ENCODE assay signal across 12 mouse cellular contexts in the genomic region with DNA sequence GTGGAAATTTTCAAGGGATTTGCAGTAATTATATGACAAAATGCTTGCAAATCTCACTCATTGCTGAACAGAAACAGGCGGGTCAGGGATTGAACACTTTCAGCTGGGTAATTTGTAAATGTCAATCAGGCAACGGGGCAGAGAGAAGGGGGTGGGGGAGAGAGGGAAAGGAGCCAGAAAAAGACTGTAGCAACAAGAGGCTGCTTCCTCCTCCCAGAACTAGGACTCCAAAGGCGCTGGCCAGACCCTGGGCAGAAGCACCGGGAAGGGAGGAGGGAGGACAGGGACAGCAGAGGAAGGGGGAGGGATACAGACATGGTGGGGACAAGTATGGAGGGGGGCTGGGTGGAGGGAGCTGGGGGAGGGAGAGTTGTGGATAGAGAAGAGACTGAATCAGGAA. TPM values are rescaled to one million over a fixed set of nuclear protein-coding genes. Genes with fewer than 3 reads are reported as not detected.
DNase-seq lines count a peak whose midpoint lies in the region; ATAC-seq lines count a peak whose summit lies in the region.
"Had no signal": no experiment of that assay in that cellular context is flagged by ENCODE, and none has a peak within 500 bp of the region (broad histone marks: within the 10 kb centered on the region; RNA-seq: fewer than 3 reads in every experiment).

No protein-coding gene starts in this region.

- H3K4me3 ChIP-seq in embryonic facial prominence, embryonic 10.5 days, result no peak overlapping the region
- H3K4me3 ChIP-seq in hindbrain, embryonic 12.5 days, result no peak overlapping the region
- no peak overlapping the region for H3K4me3 ChIP-seq in neural tube, embryonic 13.5 days
- H3K4me3 ChIP-seq: liver, embryonic 12.5 days had no signal

- no peaks in the 10 kb centered on the region for H3K36me3 ChIP-seq in embryonic facial prominence, embryonic 10.5 days (replicated peaks)
- no peaks in the 10 kb centered on the region for H3K36me3 ChIP-seq in hindbrain, embryonic 12.5 days
- H3K36me3 ChIP-seq in neural tube, embryonic 13.5 days, result no peaks in the 10 kb centered on the region
- H3K36me3 ChIP-seq: liver, embryonic 12.5 days had no signal

- peaks cover 81% of the 10 kb centered on the region for H3K27me3 ChIP-seq in embryonic facial prominence, embryonic 10.5 days (replicated peaks; ENCODE audit: low read depth, poor library complexity, severe bottlenecking)
- peaks cover 32% of the 10 kb centered on the region for H3K27me3 ChIP-seq in hindbrain, embryonic 12.5 days
- peaks cover 30% of the 10 kb centered on the region for H3K27me3 ChIP-seq in neural tube, embryonic 13.5 days

- peaks cover 50% of the 10 kb centered on the region for H3K4me1 ChIP-seq in embryonic facial prominence, embryonic 10.5 days
- peaks cover 53% of the 10 kb centered on the region for H3K4me1 ChIP-seq in hindbrain, embryonic 12.5 days
- peaks cover 64% of the 10 kb centered on the region for H3K4me1 ChIP-seq in neural tube, embryonic 13.5 days (replicated peaks)
- H3K4me1 ChIP-seq: liver, embryonic 12.5 days had no signal

- H3K4me2 ChIP-seq in hindbrain, embryonic 12.5 days (replicated peaks), result no peak overlapping the region; the same call in 1 of the 2 replicates
- no peak overlapping the region for H3K4me2 ChIP-seq in neural tube, embryonic 13.5 days
- H3K4me2 ChIP-seq: liver, embryonic 12.5 days had no signal

- ATAC-seq in hindbrain, embryonic 12.5 days (ENCODE audit: low FRiP score), result peak; percentile 55
- no peak for ATAC-seq in neural tube, embryonic 13.5 days (ENCODE audit: low read depth)
- ATAC-seq: liver, embryonic 12.5 days had no signal

- intact Hi-C loops in left cerebral cortex, postnatal 4 days (cut with DNase I), result no loop called here
- intact Hi-C loops in heart, postnatal 36 days (cut with DNase I), result no loop called here
- intact Hi-C loops in heart, postnatal 10 days (cut with DNase I), result no loop called here
- intact Hi-C loops in gastrocnemius, postnatal 36 days (cut with DNase I), result no loop called here

- H3K9ac ChIP-seq in hindbrain, embryonic 12.5 days, result no peak overlapping the region; the same call in 1 of the 2 replicates
- H3K9ac ChIP-seq in neural tube, embryonic 13.5 days, result no peak overlapping the region
- H3K9ac ChIP-seq: liver, embryonic 12.5 days had no signal

- 6% methylated on average over 4 of the region's 4 CpGs for WGBS in embryonic facial prominence, embryonic 10.5 days
- 2% methylated on average over 4 of the region's 4 CpGs for WGBS in hindbrain, embryonic 12.5 days
- WGBS in neural tube, embryonic 13.5 days, result 3% methylated on average over 4 of the region's 4 CpGs

- H3K27ac ChIP-seq in embryonic facial prominence, embryonic 10.5 days (replicated peaks), result peak overlapping the region; percentile 69
- peak overlapping the region; percentile 80 for H3K27ac ChIP-seq in hindbrain, embryonic 12.5 days
- peak overlapping the region; percentile 74 for H3K27ac ChIP-seq in neural tube, embryonic 13.5 days (replicated peaks)
- H3K27ac ChIP-seq: liver, embryonic 12.5 days had no signal

- DNase-seq in left cerebral cortex, postnatal 4 days, result peak; percentile 47
- no peak for DNase-seq in left cerebral cortex, adult 11 months (ENCODE audit: low spot score)
- DNase-seq in embryonic facial prominence, embryonic 10.5 days (ENCODE audit: low spot score), result peak; percentile 56
- no peak for DNase-seq in heart, postnatal 36 days
- DNase-seq in heart, postnatal 10 days, result no peak
- no peak for DNase-seq in gastrocnemius, postnatal 36 days
- DNase-seq: cerebellum, adult 9-11 months; kidney, postnatal 10 days; thymus, postnatal 25 days had no signal

- no peaks in the 10 kb centered on the region for H3K9me3 ChIP-seq in embryonic facial prominence, embryonic 10.5 days
- H3K9me3 ChIP-seq in hindbrain, embryonic 12.5 days (replicated peaks), result no peaks in the 10 kb centered on the region
- no peaks in the 10 kb centered on the region for H3K9me3 ChIP-seq in neural tube, embryonic 13.5 days
- H3K9me3 ChIP-seq: liver, embryonic 12.5 days had no signal

RNA-seq across cellular contexts. Expression of a gene that starts 43.8 kb away (rescaled TPM):
- 10 to 100 TPM; 15.6 to 24.5 TPM for total RNA-seq in left cerebral cortex, postnatal 4 days (2021)
- polyA plus RNA-seq in embryonic facial prominence, embryonic 10.5 days (2016; fragmentation: Nextera tagmentation; extraction: Ambion mirVana), result 10.0 and 12.0 TPM in 2 replicates
- 7.9 and 11.0 TPM in 2 replicates for polyA plus RNA-seq in hindbrain, embryonic 12.5 days (2016; fragmentation: Nextera tagmentation; extraction: Ambion mirVana)
- polyA plus RNA-seq in neural tube, embryonic 13.5 days (2015; fragmentation: Nextera tagmentation; extraction: Ambion mirVana), result 8.7 and 10.5 TPM in 2 replicates
- total RNA-seq in heart, postnatal 36 days (2021), result 10 to 100 TPM; 14.2 to 17.6 TPM
- total RNA-seq in heart, postnatal 10 days (2021), result 10 to 100 TPM; 16.1 to 22.0 TPM
- total RNA-seq in gastrocnemius, postnatal 36 days (2021), result 1 to 10 TPM; 6.0 to 8.9 TPM

RNA-seq across cellular contexts. Expression of a gene that starts 53.2 kb away (rescaled TPM):
- total RNA-seq in left cerebral cortex, postnatal 4 days (2021), result 1 to 10 TPM; 5.9 to 6.8 TPM
- 10.4 and 11.8 TPM in 2 replicates for polyA plus RNA-seq in embryonic facial prominence, embryonic 10.5 days (2016; fragmentation: Nextera tagmentation; extraction: Ambion mirVana)
- 9.1 and 11.4 TPM in 2 replicates for polyA plus RNA-seq in hindbrain, embryonic 12.5 days (2016; fragmentation: Nextera tagmentation; extraction: Ambion mirVana)
- 7.5 and 7.8 TPM in 2 replicates for polyA plus RNA-seq in neural tube, embryonic 13.5 days (2015; fragmentation: Nextera tagmentation; extraction: Ambion mirVana)
- 100 to 1,000 TPM; 102 to 108 TPM for total RNA-seq in heart, postnatal 36 days (2021)
- total RNA-seq in heart, postnatal 10 days (2021), result 10 to 100 TPM; 89.9 to 97.0 TPM
- 10 to 100 TPM; 30.6 to 33.4 TPM for total RNA-seq in gastrocnemius, postnatal 36 days (2021)

Comparison
In these comparisons a context has a peak if more than half of its experiments do, and no peak if none do; other contexts are left out.
1. DNase-seq: peak in left cerebral cortex, postnatal 4 days (single experiment) and embryonic facial prominence, embryonic 10.5 days (single experiment); none in left cerebral cortex, adult 11 months (single experiment), heart, postnatal 36 days (0 of 2), heart, postnatal 10 days (0 of 2) and gastrocnemius, postnatal 36 days (0 of 2).
2. RNA of a gene that starts 53.2 kb away (total RNA-seq): 102 to 108 TPM in heart, postnatal 36 days, 89.9 to 97.0 TPM in heart, postnatal 10 days and 30.6 to 33.4 TPM in gastrocnemius, postnatal 36 days; 5.9 to 6.8 TPM in left cerebral cortex, postnatal 4 days; every median in the first group is over 4 times any median in the second.
3. Peak in every context shown above with its lines, with median percentiles within 50 percentile points of each other: H3K27ac ChIP-seq.